Mouse (Mus musculus) lung, embryonic 14.5 days (tissue): ENCODE measurements at regions not wholly inside any gene's neighbourhood (a gene's known extent, or its start where the extent isn't known, plus 50 kb on each side); places are given as distances from the start of the nearest gene placed in this dataset.

ENCODE experiments used
- ATAC-seq: fragments of 200-750 bp; cut with Nextera tagmentation; 2 replicates; pipeline ENCODE4 v1.8.0; 2017; ENCODE audit warnings: mild to moderate bottlenecking, moderate TSS enrichment, moderate library complexity; ENCODE audit not compliant: insufficient read depth
- DNase-seq: peaks from one replicate; pipeline ENCODE4 v3.0.0-alpha.2; 2015
- H3K27ac ChIP-seq: fragments of 300-500 bp; sonication (generic); 2 replicates; pipeline ENCODE4 v1.5.1; 2014; ENCODE audit warnings: low read depth, mild to moderate bottlenecking, moderate library complexity
- H3K27me3 ChIP-seq: fragments of 300-500 bp; sonication (generic); 2 replicates; pipeline ENCODE4 v1.6.1; 2014; ENCODE audit warnings: low read length, control low read depth; ENCODE audit not compliant: insufficient read depth
- H3K36me3 ChIP-seq: fragments of 300-500 bp; sonication (generic); 2 replicates; pipeline ENCODE4 v1.6.1; 2014; ENCODE audit warnings: control low read depth; ENCODE audit not compliant: insufficient read depth
- H3K4me1 ChIP-seq: fragments of 300-500 bp; sonication (generic); 2 replicates; pipeline ENCODE4 v1.6.1; 2014; ENCODE audit warnings: antibody characterized with exemption, control low read depth; ENCODE audit not compliant: insufficient read depth
- H3K4me2 ChIP-seq: fragments of 300-500 bp; sonication (generic); 2 replicates; pipeline ENCODE4 v1.6.1; 2014; ENCODE audit warnings: mild to moderate bottlenecking
- H3K4me3 ChIP-seq: fragments of 300-500 bp; sonication (generic); 2 replicates; pipeline ENCODE4 v1.5.1; 2014; ENCODE audit warnings: low read depth, low read length
- H3K9ac ChIP-seq: fragments of 300-500 bp; sonication (generic); 2 replicates; pipeline ENCODE4 v1.6.1; 2014
- H3K9me3 ChIP-seq: fragments of 300-500 bp; sonication (generic); 2 replicates; pipeline ENCODE4 v1.6.1; 2016; ENCODE audit warnings: low read depth, low read length, control low read depth
- CTCF ChIP-seq: IDR thresholded peaks from 2 replicates; pipeline ENCODE4 v1.5.1; 2016; ENCODE audit warnings: antibody characterized with exemption, low read depth
- WGBS: fragments of 180-500 bp; shearing (Covaris S2); extraction: QIAGEN DNeasy Blood & Tissue Kit; methylation state at CpG from one replicate; pipeline ENCODE4 v1.1.7; 2014; 5-methylcytosine and 5-hydroxymethylcytosine counted together

- Histone ChIP-seq H3K4me3 (no peak overlapping the region), H3K9ac (no peak overlapping the region), H3K27me3 (no peaks in the 10 kb centered on the region), H3K36me3 (no peaks in the 10 kb centered on the region), H3K27ac (no peak overlapping the region), H3K4me2 (no peak overlapping the region), H3K9me3 (no peaks in the 10 kb centered on the region), H3K4me1 (no peaks in the 10 kb centered on the region)
- TF ChIP-seq CTCF = peak; percentile 56; the same call in 1 of the 2 replicates
- ATAC-seq (no peak), DNase-seq (peak; percentile 49)
- WGBS = 68% methylated on average over 5 of the region's 5 CpGs
These were observed 463.6 kb downstream of the Gja1 start for GRCm38 (mm10) chr10:56840732-56841131.

GRCm38 (mm10) chr10:56841486-56841885, 464.4 kb downstream of the Gja1 start:
- Histone ChIP-seq H3K27ac (no peak overlapping the region), H3K4me1 (no peaks in the 10 kb centered on the region), H3K9ac (no peak overlapping the region), H3K4me3 (no peak overlapping the region), H3K9me3 (no peaks in the 10 kb centered on the region), H3K4me2 (no peak overlapping the region), H3K36me3 (no peaks in the 10 kb centered on the region), H3K27me3 (no peaks in the 10 kb centered on the region)
- ATAC-seq (no peak), DNase-seq (no peak)
- WGBS = 63% methylated on average over 8 of the region's 8 CpGs
- no peak for TF ChIP-seq CTCF

- WGBS = 51% methylated on average over 1 of the region's 1 CpGs
- no peak for TF ChIP-seq CTCF
- H3K27ac ChIP-seq = no peak overlapping the region
- ATAC-seq (no peak), DNase-seq (no peak)
- no peaks in the 10 kb centered on the region for H3K4me1 ChIP-seq
- no peak overlapping the region for H3K4me2 ChIP-seq
- H3K9me3 ChIP-seq = no peaks in the 10 kb centered on the region
- H3K36me3 ChIP-seq = no peaks in the 10 kb centered on the region
- H3K4me3 ChIP-seq = no peak overlapping the region
- no peak overlapping the region for H3K9ac ChIP-seq
- no peaks in the 10 kb centered on the region for H3K27me3 ChIP-seq
These were observed 464.8 kb downstream of the Gja1 start for GRCm38 (mm10) chr10:56841973-56842372.

- Histone ChIP-seq H3K4me2 (no peak overlapping the region), H3K4me3 (no peak overlapping the region), H3K36me3 (no peaks in the 10 kb centered on the region), H3K9me3 (no peaks in the 10 kb centered on the region), H3K9ac (no peak overlapping the region), H3K27ac (no peak overlapping the region), H3K4me1 (no peaks in the 10 kb centered on the region), H3K27me3 (no peaks in the 10 kb centered on the region)
- whole genome bisulfite sequencing = 46% methylated on average over 2 of the region's 2 CpGs
- no peak for TF ChIP-seq CTCF
- ATAC-seq (no peak), DNase-seq (no peak)
These were observed 475.4 kb downstream of the Gja1 start for GRCm38 (mm10) chr10:56852484-56852883.

GRCm38 (mm10) chr10:56856186-56856585, 479.1 kb downstream of the Gja1 start:
- Histone ChIP-seq H3K27ac (no peak overlapping the region), H3K4me3 (no peak overlapping the region), H3K36me3 (no peaks in the 10 kb centered on the region), H3K27me3 (no peaks in the 10 kb centered on the region), H3K4me1 (no peaks in the 10 kb centered on the region), H3K9me3 (no peaks in the 10 kb centered on the region), H3K4me2 (no peak overlapping the region), H3K9ac (no peak overlapping the region)
- 70% methylated on average over 6 of the region's 6 CpGs for whole genome bisulfite sequencing
- ATAC-seq = no peak
- no peak for DNase-seq
- TF ChIP-seq CTCF = no peak

- Histone ChIP-seq H3K36me3 (no peaks in the 10 kb centered on the region), H3K9ac (no peak overlapping the region), H3K27ac (no peak overlapping the region), H3K4me1 (no peaks in the 10 kb centered on the region), H3K4me2 (no peak overlapping the region), H3K9me3 (no peaks in the 10 kb centered on the region), H3K4me3 (no peak overlapping the region), H3K27me3 (no peaks in the 10 kb centered on the region)
- ATAC-seq (no peak), DNase-seq (no peak)
- WGBS = 70% methylated on average over 7 of the region's 7 CpGs
- no peak for TF ChIP-seq CTCF
These were observed 502.6 kb downstream of the Gja1 start for GRCm38 (mm10) chr10:56879744-56880143.

- no peak for ATAC-seq
- no peak overlapping the region for H3K4me3 ChIP-seq
- H3K9me3 ChIP-seq = no peaks in the 10 kb centered on the region
- H3K4me1 ChIP-seq = no peaks in the 10 kb centered on the region
- 85% methylated on average over 12 of the region's 12 CpGs for WGBS
- H3K27me3 ChIP-seq = no peaks in the 10 kb centered on the region
- no peaks in the 10 kb centered on the region for H3K36me3 ChIP-seq
- no peak for DNase-seq
- no peak overlapping the region for H3K9ac ChIP-seq
- TF ChIP-seq CTCF = no peak
- H3K4me2 ChIP-seq = no peak overlapping the region
- H3K27ac ChIP-seq = no peak overlapping the region
These were observed 503.0 kb downstream of the Gja1 start for GRCm38 (mm10) chr10:56880154-56880591.
